In genomic region chr11:72723871-72724270, GRCm38 (mm10) we compare ENCODE assay signal across 7 mouse cellular contexts. TPM values are rescaled to one million over a fixed set of nuclear protein-coding genes. Genes with fewer than 3 reads are reported as not detected.
DNase-seq lines count a peak whose midpoint lies in the region; ATAC-seq lines count a peak whose summit lies in the region.

No protein-coding gene starts in this region.

- no peak overlapping the region for H3K4me2 ChIP-seq in heart, embryonic 11.5 days

- no peaks in the 10 kb centered on the region for H3K9me3 ChIP-seq in heart, embryonic 11.5 days (replicated peaks; ENCODE audit: control insufficient read depth, low read length)

- no peak overlapping the region for H3K27ac ChIP-seq in heart, embryonic 11.5 days (ENCODE audit: low read depth, low read length)

- no peak for ATAC-seq in heart, embryonic 11.5 days (replicated peaks; ENCODE audit: insufficient number of reproducible peaks, low FRiP score, low TSS enrichment)

- no peak overlapping the region for H3K4me3 ChIP-seq in heart, embryonic 11.5 days (ENCODE audit: low read depth, low read length)

- peak; percentile 22 for DNase-seq in heart, postnatal 4 days
- DNase-seq in B cell, adult 2 months, result peak; percentile 20 to 34
- peak; percentile 43 for DNase-seq in NIH3T3 (ENCODE audit: low read depth)
- DNase-seq in forelimb bud, embryonic 11.5 days (ENCODE audit: low read depth, low spot score), result peak; percentile 2
- no peak for DNase-seq in frontal cortex, adult 2 months (ENCODE audit: extremely low spot score in 1 of 2, low spot score in 1 of 2)
- no peak for DNase-seq in urinary bladder, postnatal 36 days (ENCODE audit: low spot score in 2 of 2)

- no peak overlapping the region for H3K9ac ChIP-seq in heart, embryonic 11.5 days (ENCODE audit: low read depth, low read length)

- 0 out of 2 replicates have a peak, but pooled peaks cover 2% of the 10 kb centered on the region for H3K36me3 ChIP-seq in heart, embryonic 11.5 days (ENCODE audit: control insufficient read depth, insufficient read depth, low read length)

- no peaks in the 10 kb centered on the region for H3K4me1 ChIP-seq in heart, embryonic 11.5 days (ENCODE audit: control insufficient read depth, insufficient read depth, low read length)

- no peaks in the 10 kb centered on the region for H3K27me3 ChIP-seq in heart, embryonic 11.5 days (ENCODE audit: control insufficient read depth, insufficient read depth, low read length)

RNA-seq across cellular contexts. Expression of gene Ankfy1, which starts 34.1 kb away (rescaled TPM):
- 10 to 100 TPM; 30.6 to 30.7 TPM for total RNA-seq in heart, postnatal 4 days (2021)
- 24.4 and 25.1 TPM in 2 replicates for polyA plus RNA-seq in heart, embryonic 11.5 days (2014; fragmentation: Nextera tagmentation; extraction: Ambion mirVana)
- polyA plus RNA-seq in frontal cortex, adult 2 months (2012; rRNA removed), result 28.0 and 29.9 TPM in 2 replicates

Comparison
In these comparisons a context has a peak if more than half of its experiments do, and no peak if none do; other contexts are left out.
1. DNase-seq: peak in heart, postnatal 4 days (single experiment), B cell, adult 2 months (2 of 2), NIH3T3 (single experiment) and forelimb bud, embryonic 11.5 days (single experiment); none in frontal cortex, adult 2 months (0 of 2) and urinary bladder, postnatal 36 days (0 of 2).